32 mouse cellular contexts compared by ENCODE assay signal in the genomic region with DNA sequence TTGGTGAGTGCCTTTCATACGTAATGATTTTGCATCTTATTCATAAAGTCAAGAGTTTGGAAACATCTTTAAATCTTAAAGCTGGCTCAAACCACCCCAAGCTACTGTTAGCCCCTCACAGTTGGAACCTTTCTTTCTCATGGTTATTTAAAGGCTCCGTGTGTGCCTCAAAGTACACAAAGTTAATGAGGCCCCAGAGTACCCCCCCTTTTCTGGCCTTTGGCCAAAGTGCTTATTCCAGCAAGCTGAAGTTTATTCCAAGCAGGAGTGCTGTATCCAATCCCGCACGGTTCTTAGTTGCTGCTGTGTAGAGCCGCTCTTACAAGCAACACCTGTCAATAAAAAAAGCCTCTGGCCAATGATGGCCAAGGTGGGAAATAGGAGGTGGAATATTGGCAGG. TPM values are rescaled to one million over a fixed set of nuclear protein-coding genes. Genes with fewer than 3 reads are reported as not detected.
DNase-seq lines count a peak whose midpoint lies in the region; ATAC-seq lines count a peak whose summit lies in the region.
"Had no signal": no experiment of that assay in that cellular context is flagged by ENCODE, and none has a peak within 500 bp of the region (broad histone marks: within the 10 kb centered on the region; RNA-seq: fewer than 3 reads in every experiment).

No protein-coding gene starts in this region.

- H3K36me3 ChIP-seq in intestine, embryonic 15.5 days, result no peaks in the 10 kb centered on the region
- H3K36me3 ChIP-seq in intestine, embryonic 16.5 days (ENCODE audit: control insufficient read depth, insufficient read depth, low read length), result no peaks in the 10 kb centered on the region
- H3K36me3 ChIP-seq: embryonic facial prominence, embryonic 13.5 days; forebrain, embryonic 12.5 days; G1E; hindbrain, embryonic 10.5 days; hindbrain, embryonic 15.5 days; liver, embryonic 12.5 days; midbrain, embryonic 10.5 days; neural tube, embryonic 12.5 days had no signal

- H3K4me1 ChIP-seq in intestine, embryonic 15.5 days (replicated peaks), result peaks cover 6% of the 10 kb centered on the region; the same call in 1 of the 2 replicates
- peaks cover 4% of the 10 kb centered on the region; the same call in 1 of the 2 replicates for H3K4me1 ChIP-seq in intestine, embryonic 16.5 days (ENCODE audit: control insufficient read depth, insufficient read depth, low read length)
- H3K4me1 ChIP-seq: neural tube, embryonic 12.5 days had no signal

- 41% methylated on average over 5 of the region's 5 CpGs for WGBS in intestine, embryonic 15.5 days
- 37% methylated on average over 5 of the region's 5 CpGs for WGBS in intestine, embryonic 16.5 days

- no peak overlapping the region for H3K4me2 ChIP-seq in intestine, embryonic 15.5 days (replicated peaks)
- no peak overlapping the region for H3K4me2 ChIP-seq in intestine, embryonic 16.5 days (ENCODE audit: low read depth, low read length)
- H3K4me2 ChIP-seq: embryonic facial prominence, embryonic 13.5 days; forebrain, embryonic 12.5 days; hindbrain, embryonic 15.5 days; liver, embryonic 12.5 days; neural tube, embryonic 12.5 days had no signal

- H3K27ac ChIP-seq in intestine, embryonic 15.5 days, result no peak overlapping the region
- H3K27ac ChIP-seq in intestine, embryonic 16.5 days (ENCODE audit: low read length), result no peak overlapping the region
- H3K27ac ChIP-seq: embryonic facial prominence, embryonic 13.5 days; forebrain, embryonic 12.5 days; hindbrain, embryonic 10.5 days; hindbrain, embryonic 15.5 days; left cerebral cortex, adult 2 months; liver, embryonic 12.5 days; midbrain, embryonic 10.5 days; neural tube, embryonic 12.5 days had no signal

- H3K4me3 ChIP-seq in intestine, embryonic 15.5 days (replicated peaks), result no peak overlapping the region
- H3K4me3 ChIP-seq in intestine, embryonic 16.5 days (ENCODE audit: low read length), result no peak overlapping the region
- H3K4me3 ChIP-seq: embryonic facial prominence, embryonic 13.5 days; erythroblast, embryonic 14.5 days; forebrain, embryonic 12.5 days; hindbrain, embryonic 10.5 days; hindbrain, embryonic 15.5 days; left cerebral cortex, adult 2 months; liver, embryonic 12.5 days; midbrain, embryonic 10.5 days; myocyte; neural tube, embryonic 12.5 days had no signal

- DNase-seq in lung, postnatal 10 days, result peak; percentile 44
- DNase-seq in lung, postnatal 36 days, result no peak
- DNase-seq in kidney, postnatal 10 days, result peak; percentile 77
- DNase-seq in layer of hippocampus, adult 18-20 months (ENCODE audit: low spot score in 2 of 2), result no peak
- DNase-seq: adrenal gland, adult 8-10 months; cerebellum, adult 11-12 months; cerebellum, adult 9-11 months; embryo, embryonic 11 days; gastrocnemius, postnatal 14 days; heart, postnatal 14 days; liver, postnatal 0 days; right cerebral cortex, postnatal 4 days; thymus, adult 2 months; thymus, postnatal 4 days had no signal

- 0 out of 2 replicates have a peak, but pooled peaks have one; percentile 35 for ATAC-seq in intestine, embryonic 15.5 days
- no peak for ATAC-seq in intestine, embryonic 16.5 days
- ATAC-seq in erythroblast, adult 5-6 weeks (replicated peaks; ENCODE audit: low FRiP score, poor library complexity, severe bottlenecking), result no peak
- ATAC-seq: inflammation-experienced regulatory T-cells, adult 6 months; liver, embryonic 12.5 days; liver, postnatal 0 days; midbrain, embryonic 16.5 days had no signal

- no peaks in the 10 kb centered on the region for H3K27me3 ChIP-seq in intestine, embryonic 15.5 days (replicated peaks)
- H3K27me3 ChIP-seq in intestine, embryonic 16.5 days (replicated peaks; ENCODE audit: control insufficient read depth, insufficient read depth, low read length), result no peaks in the 10 kb centered on the region
- H3K27me3 ChIP-seq: embryonic facial prominence, embryonic 13.5 days; hindbrain, embryonic 15.5 days; neural tube, embryonic 12.5 days had no signal

- H3K9me3 ChIP-seq in intestine, embryonic 15.5 days, result no peaks in the 10 kb centered on the region
- H3K9me3 ChIP-seq in intestine, embryonic 16.5 days (ENCODE audit: control insufficient read depth, low read length), result no peaks in the 10 kb centered on the region
- H3K9me3 ChIP-seq: embryonic facial prominence, embryonic 13.5 days; forebrain, embryonic 12.5 days; G1E; hindbrain, embryonic 10.5 days; hindbrain, embryonic 15.5 days; liver, embryonic 12.5 days; midbrain, embryonic 10.5 days; neural tube, embryonic 12.5 days had no signal

- H3K9ac ChIP-seq in intestine, embryonic 15.5 days, result no peak overlapping the region
- no peak overlapping the region for H3K9ac ChIP-seq in intestine, embryonic 16.5 days (ENCODE audit: low read depth, low read length)
- H3K9ac ChIP-seq: embryonic facial prominence, embryonic 13.5 days; forebrain, embryonic 12.5 days; hindbrain, embryonic 15.5 days; liver, embryonic 12.5 days; liver, postnatal 0 days; neural tube, embryonic 12.5 days had no signal

RNA-seq across cellular contexts. Expression of gene H2-Oa, which starts 7.4 kb away (rescaled TPM):
- 0.66 and 0.85 TPM in 2 replicates for polyA plus RNA-seq in intestine, embryonic 15.5 days (2015; fragmentation: Nextera tagmentation; extraction: Ambion mirVana)
- 0.62 and 0.95 TPM in 2 replicates for polyA plus RNA-seq in intestine, embryonic 16.5 days (2015; fragmentation: Nextera tagmentation; extraction: Ambion mirVana)
- total RNA-seq in erythroblast, adult 5-6 weeks (2015; ENCODE audit: low replicate concordance), result 0.84 and 7.9 TPM in 2 replicates
- 1.1 TPM in 1 of 2 replicates, not detected in the other for total RNA-seq in erythroblast, adult 5-6 weeks (2017; ENCODE audit: low replicate concordance)
- not detected for total RNA-seq in layer of hippocampus, adult 18-20 months (2021)
- total RNA-seq: gastrocnemius, postnatal 14 days; layer of hippocampus, postnatal 14 days had no signal
- polyA plus RNA-seq: G1E; heart, embryonic 14.5 days had no signal

RNA-seq across cellular contexts. Expression of gene H2-DMa, which starts 19.8 kb away (rescaled TPM):
- 11.3 and 13.4 TPM in 2 replicates for polyA plus RNA-seq in intestine, embryonic 15.5 days (2015; fragmentation: Nextera tagmentation; extraction: Ambion mirVana)
- polyA plus RNA-seq in intestine, embryonic 16.5 days (2015; fragmentation: Nextera tagmentation; extraction: Ambion mirVana), result 13.4 and 15.3 TPM in 2 replicates
- total RNA-seq in erythroblast, adult 5-6 weeks (2015; ENCODE audit: low replicate concordance), result 15.9 and 37.5 TPM in 2 replicates
- total RNA-seq in erythroblast, adult 5-6 weeks (2017; ENCODE audit: low replicate concordance), result 11.7 and 13.3 TPM in 2 replicates
- 10 to 100 TPM; 27.4 to 32.5 TPM for total RNA-seq in layer of hippocampus, adult 18-20 months (2021)

RNA-seq across cellular contexts. Expression of gene Brd2, which starts 22.9 kb away (rescaled TPM):
- 88.2 and 90.7 TPM in 2 replicates for polyA plus RNA-seq in intestine, embryonic 15.5 days (2015; fragmentation: Nextera tagmentation; extraction: Ambion mirVana)
- 72.3 and 73.0 TPM in 2 replicates for polyA plus RNA-seq in intestine, embryonic 16.5 days (2015; fragmentation: Nextera tagmentation; extraction: Ambion mirVana)
- 36.1 and 75.0 TPM in 2 replicates for total RNA-seq in erythroblast, adult 5-6 weeks (2015; ENCODE audit: low replicate concordance)
- total RNA-seq in erythroblast, adult 5-6 weeks (2017; ENCODE audit: low replicate concordance), result 114 and 135 TPM in 2 replicates
- 100 to 1,000 TPM; 184 to 185 TPM for total RNA-seq in layer of hippocampus, adult 18-20 months (2021)

RNA-seq across cellular contexts. Expression of gene H2-DMb2, which starts 43.6 kb away (rescaled TPM):
- 0.68 and 0.83 TPM in 2 replicates for polyA plus RNA-seq in intestine, embryonic 15.5 days (2015; fragmentation: Nextera tagmentation; extraction: Ambion mirVana)
- 0.87 and 0.99 TPM in 2 replicates for polyA plus RNA-seq in intestine, embryonic 16.5 days (2015; fragmentation: Nextera tagmentation; extraction: Ambion mirVana)
- 2.5 TPM in 1 of 2 replicates, not detected in the other for total RNA-seq in erythroblast, adult 5-6 weeks (2015; ENCODE audit: low replicate concordance)
- total RNA-seq in erythroblast, adult 5-6 weeks (2017; ENCODE audit: low replicate concordance), result 3.2 and 3.6 TPM in 2 replicates
- 1 to 10 TPM; 1.3 to 1.6 TPM for total RNA-seq in layer of hippocampus, adult 18-20 months (2021)
- total RNA-seq: G1E had no signal
- polyA plus RNA-seq: erythroblast, embryonic 14.5 days; forebrain, embryonic 12.5 days; G1E; midbrain, embryonic 10.5 days; myocyte had no signal

RNA-seq across cellular contexts. Expression of gene H2-DMb1, which starts 53.3 kb away (rescaled TPM):
- 3.2 TPM in 2 replicates for polyA plus RNA-seq in intestine, embryonic 15.5 days (2015; fragmentation: Nextera tagmentation; extraction: Ambion mirVana)
- 3.0 and 3.6 TPM in 2 replicates for polyA plus RNA-seq in intestine, embryonic 16.5 days (2015; fragmentation: Nextera tagmentation; extraction: Ambion mirVana)
- total RNA-seq in erythroblast, adult 5-6 weeks (2015; ENCODE audit: low replicate concordance), result 6.1 and 9.6 TPM in 2 replicates
- total RNA-seq in erythroblast, adult 5-6 weeks (2017; ENCODE audit: low replicate concordance), result 7.1 and 15.8 TPM in 2 replicates
- 1 to 10 TPM; 3.2 to 3.8 TPM for total RNA-seq in layer of hippocampus, adult 18-20 months (2021)
- polyA plus RNA-seq: erythroblast, embryonic 14.5 days; myocyte had no signal

Comparison
In these comparisons a context has a peak if more than half of its experiments do, and no peak if none do; other contexts are left out.
1. DNase-seq: peak in lung, postnatal 10 days (single experiment) and kidney, postnatal 10 days (single experiment); none in lung, postnatal 36 days (single experiment) and layer of hippocampus, adult 18-20 months (0 of 2).